Mouse (Mus musculus) forelimb bud, embryonic 11.5 days (tissue): ENCODE data around the gene Tmem131l.

Experiments
- DNase-seq: peaks from one replicate; pipeline ENCODE4 v3.0.0-alpha.2; 2012; ENCODE audit warnings: low read depth, low spot score

Tmem131l gene

DNA sequence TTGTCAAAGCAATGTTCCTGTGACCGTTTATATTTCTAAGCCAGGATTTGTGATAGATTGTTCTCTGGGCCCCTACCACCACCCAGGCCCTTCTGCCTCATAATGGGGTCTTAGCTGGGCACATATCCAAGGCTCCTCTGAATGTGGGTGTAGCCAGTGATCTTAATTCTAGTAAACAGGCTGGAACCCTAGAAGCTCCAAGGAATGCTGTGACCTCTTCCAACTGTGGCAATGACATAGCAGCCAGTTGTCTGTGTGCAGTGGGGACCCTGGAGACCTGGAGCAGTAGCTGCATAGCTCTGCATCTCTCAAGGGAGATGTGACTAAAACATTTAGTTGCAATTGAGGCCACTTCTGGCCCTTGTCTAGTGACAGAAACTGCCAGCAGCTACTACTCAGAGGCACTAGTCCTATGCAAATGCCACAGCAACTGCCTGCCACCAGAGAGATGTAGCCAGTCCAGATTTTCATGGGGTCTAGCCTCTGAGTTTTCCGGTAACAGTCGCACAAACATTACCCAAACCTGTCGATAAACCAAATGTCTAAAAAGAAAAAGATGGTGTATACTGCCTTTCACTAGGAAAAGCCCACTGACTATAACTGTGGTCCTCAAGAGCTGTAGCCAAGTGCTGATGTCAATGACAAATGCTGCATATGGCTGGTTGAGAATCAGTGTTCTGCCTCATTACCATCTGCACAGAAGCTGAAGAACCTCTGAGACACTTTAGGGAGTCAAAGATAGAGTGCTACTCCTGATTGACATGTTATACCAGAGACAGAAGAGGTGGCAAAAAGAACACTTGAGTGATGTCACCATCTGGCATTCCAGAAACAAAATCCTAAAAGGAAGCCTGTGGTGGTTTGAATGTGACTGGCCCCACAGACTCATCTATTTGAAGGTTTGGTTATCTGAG is 61.2 kb downstream of the Tmem131l start:
- no peak for DNase-seq

DNA sequence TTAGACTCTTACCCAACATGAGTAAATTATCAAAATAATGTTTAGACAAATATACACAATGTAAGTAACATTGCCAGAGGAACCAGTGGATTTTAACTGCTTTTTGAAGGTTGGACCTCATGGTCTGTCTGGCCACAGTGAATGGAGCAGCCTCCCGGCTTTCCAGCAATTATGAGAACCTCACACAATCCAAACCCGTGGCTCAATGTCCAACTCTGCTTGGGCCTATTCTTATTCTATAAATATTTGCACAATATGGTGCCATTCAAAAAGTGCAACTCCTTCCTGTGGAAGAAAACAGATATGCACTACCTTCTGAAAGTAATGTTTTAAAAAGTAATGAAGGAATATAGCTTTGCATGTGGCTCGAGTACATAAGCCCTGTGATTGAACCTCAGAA is 62.2 kb downstream of the Tmem131l start:
- DNase-seq = no peak

DNA sequence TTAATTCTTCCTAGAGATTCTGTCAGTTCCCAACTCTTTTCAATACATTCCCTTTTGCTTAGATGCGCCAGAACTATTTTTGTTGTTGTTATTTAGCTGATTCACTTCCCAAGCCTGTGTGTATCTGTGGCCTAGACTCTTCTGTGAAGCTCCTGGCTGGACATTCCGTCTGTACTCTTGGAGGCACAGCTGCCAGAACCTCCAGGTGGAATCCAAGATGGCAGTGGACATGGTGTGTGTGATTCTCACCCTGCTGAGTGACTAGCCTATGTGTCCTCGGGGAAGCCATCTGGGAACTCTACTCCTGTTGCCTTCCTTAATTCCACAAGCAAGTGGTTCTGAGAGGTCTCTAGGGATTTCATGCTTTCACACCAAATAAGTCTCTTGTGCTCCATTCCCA is 63.8 kb downstream of the Tmem131l start:
- no peak for DNase-seq

DNA sequence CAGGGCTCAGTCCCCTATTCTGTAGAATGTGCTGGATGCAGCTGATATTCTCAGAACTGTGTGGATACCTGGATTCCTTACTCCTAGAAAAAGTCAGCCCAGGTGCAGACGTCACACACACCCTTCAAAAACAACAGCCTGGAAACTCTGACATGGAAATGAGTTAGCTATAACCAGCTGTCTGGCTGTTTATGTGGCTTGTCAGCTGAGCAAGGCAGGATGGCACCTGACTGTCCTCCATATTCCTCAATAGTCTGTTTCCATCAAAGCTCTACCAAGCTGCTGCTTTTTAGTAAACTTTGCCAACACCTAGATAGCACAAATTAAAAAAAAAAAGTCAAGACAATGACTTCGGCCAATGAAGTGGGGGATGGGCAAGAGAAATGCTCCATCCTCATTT is 66.6 kb downstream of the Tmem131l start:
- DNase-seq = no peak

DNA sequence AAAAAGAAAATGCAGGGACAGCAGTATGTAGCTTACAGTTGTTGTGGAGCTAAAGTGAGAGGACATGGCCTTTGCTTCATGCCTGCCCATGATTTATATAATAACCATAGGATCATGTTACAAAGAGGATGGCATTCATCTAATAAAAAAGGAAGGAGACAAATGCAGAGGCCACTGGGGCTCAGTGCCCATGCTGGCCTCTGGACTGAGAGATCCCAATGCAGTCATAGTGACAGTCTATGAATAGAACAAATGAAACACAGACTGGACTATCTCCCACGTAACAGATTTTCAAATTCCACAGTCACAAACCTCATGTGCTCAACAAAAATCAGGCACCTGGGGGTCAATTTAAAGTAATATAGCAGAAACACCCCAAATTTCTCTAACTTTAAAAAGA is 69.3 kb downstream of the Tmem131l start:
- no peak for DNase-seq

DNA sequence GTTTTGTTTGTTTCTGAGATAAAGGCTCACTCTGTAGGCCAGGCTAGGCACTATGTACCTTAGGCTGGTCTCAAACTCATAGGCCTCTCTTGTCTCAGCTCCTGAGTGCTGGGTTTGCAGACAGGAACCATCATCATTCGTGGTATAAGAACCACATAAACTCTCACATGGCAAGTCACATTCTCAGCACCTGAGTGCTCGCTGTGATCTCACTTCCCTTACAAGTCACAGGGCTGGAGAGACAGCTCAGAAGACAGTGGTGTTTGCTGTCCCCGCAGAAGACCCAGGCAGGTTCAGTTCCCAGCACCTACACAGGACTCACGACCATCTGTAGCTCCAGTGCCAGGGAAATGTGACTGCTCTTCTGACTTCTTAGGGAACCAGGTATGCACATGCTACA is 70.9 kb downstream of the Tmem131l start:
- no peak for DNase-seq

DNA sequence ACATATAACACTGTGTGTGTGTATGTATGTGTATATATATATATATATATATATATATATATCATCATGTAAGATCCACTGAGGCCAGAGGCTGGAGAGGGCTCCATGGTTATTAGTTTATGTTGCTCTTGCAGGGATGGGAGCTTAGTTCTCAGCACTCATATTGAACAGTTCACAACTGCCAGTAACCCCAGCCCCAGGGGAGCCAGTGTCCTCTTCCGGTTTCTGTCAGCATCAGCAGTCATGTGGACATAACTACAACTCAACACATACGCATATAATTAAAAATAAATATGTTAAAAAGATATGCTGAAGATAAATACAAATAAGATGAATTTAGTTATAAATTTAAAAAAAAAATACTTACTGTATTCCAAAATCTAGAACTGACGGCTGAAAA is 72.2 kb downstream of the Tmem131l start:
- no peak for DNase-seq

DNA sequence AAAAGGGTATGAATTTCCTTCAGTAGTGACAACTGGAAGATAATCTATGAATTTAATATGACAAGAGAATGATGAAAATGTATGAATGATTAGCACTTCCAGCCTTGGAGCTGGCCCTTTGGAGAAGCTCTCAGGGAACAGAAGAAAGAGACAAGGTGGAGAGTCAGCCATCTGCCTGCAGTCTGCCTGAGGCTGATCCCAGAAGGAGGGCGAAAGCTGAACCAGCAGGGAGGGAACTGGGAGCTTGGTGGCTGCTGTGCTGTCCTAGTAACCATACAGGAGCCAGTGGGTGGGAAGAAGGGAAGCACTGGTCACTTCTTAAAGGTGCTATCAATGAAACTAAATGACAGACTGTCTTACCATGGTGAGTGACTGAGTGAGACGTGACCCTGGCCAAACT is 74.6 kb downstream of the Tmem131l start:
- no peak for DNase-seq

DNA sequence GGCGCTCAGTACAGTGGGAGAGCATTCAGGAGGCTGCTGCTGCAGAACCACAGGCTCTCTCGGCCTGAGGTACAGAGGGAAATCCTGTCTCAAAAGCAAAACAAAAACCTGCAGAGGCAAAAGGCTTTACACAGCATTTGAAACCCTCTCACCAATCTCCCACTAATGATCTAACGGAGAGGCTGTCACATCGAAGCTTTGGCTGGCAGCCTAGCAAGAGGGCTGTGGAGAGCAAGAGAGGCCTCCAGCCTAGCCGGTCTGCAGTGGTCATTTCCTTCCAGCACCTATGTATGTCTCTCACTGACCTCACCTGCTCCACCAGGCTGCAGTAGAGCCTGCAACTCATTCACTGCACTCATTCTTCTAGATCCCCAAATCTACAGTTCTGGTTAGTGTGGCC is 76.3 kb downstream of the Tmem131l start:
- no peak for DNase-seq

DNA sequence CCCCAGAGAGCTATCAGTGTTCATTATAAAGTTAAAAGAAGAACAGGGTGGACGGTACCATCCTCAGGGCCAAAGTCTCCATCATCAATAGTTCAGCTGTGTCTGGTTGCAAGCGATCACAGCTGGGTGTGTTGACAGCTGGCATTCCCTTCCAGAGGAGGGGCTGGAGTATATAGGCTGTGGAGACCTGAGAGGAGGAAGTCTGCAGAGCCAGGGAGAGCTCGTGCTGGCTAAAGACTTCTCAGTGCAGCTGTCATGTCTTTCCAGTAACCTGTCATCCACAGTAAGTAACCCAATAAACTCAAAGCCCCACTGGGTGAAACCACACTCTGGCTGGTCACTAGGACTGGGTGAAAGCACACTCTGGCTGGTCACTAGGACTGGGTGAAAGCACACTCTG is 77.4 kb downstream of the Tmem131l start:
- no peak for DNase-seq

DNA sequence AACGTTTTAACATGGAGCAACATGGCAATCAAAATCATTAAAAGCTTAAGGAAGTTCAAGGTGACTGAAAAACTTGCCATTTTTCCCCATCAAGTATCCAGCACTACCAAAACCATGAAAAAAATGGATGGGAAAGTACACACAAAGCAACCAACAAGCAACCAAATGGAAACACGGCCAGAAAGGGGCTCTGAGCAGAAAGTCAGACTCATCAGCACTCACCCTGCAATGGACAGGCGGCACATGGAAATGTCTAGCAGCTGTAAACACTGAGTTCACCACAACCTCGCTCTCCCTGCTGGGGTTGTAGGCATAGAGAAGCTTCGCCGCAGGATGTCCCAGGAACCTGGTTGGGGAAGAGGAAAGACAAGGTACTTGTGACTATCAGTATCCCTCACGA is 77.9 kb downstream of the Tmem131l start:
- DNase-seq = no peak

DNA sequence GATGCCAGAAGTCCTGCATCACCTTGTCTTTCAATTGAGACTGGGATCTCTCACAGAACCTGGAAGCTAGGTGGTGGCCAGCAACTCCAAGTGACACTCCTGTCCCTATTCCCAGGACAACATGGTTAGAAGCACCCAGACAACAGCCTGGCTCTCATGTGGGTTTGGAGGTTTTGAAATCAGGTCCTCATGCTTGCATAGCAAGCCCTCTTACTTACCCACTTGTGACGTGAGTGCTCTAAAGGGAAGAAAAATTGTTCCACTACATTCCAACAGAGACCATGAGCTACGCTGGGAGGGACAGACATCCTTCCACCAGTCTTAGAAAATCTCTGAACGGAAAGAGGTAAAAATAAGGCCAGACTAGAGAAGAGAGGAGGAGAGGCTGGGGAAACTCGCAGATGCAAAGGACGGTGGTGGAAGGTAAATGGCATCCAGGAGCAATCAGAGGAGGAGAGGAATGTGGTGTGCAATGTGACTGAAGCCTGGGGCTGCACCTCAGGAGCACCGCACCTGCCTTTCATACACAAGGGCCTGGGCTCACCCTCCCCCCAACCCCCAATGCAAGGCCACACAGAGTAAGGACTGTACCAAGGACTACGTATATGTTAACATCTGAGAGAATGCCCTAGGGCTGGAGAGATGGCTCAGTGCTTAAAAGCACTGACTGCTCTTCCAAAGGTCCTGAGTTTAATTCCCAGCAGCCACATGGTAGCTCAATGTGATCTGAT is 80.9 kb downstream of the Tmem131l start:
- DNase-seq = no peak

DNA sequence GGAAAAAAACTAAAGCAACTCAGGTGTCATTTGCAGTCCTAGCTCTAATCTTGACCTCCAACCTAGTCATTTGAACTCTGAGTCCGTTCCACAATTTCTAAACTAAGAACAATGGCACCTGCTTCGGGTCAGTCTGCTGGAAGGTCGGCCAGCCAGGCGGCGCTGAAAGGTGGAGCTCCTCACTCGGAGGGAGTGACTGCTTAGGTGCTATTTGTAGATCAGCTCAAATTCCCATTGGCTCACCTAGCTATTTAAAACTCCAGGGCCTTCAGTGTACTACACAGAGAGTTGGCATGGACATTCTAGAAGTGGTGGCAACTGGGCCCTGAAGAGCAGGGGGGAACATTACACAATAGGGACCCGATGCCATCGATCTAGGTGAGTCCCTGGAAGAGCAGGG is 86.1 kb downstream of the Tmem131l start:
- DNase-seq = no peak

DNA sequence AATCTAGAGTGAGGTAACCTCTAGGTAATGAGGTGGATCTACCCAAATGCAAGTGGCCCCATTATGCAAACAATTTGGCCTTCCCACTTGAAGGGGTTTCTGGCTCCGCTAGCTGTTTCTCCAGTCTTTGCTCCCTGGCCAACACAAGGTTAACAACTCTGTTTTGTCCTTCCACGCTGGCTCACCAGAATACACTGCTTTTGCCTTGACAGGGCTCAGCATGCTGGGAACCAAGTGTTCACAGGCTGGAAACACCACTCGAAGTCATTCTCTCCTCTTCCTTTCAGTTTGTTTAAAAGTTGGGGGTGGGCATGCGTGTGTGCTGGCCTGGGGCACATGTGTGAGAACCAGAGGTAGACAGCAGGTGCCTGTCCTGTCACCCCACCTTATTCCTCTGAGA is 91.2 kb downstream of the Tmem131l start:
- DNase-seq = no peak

DNA sequence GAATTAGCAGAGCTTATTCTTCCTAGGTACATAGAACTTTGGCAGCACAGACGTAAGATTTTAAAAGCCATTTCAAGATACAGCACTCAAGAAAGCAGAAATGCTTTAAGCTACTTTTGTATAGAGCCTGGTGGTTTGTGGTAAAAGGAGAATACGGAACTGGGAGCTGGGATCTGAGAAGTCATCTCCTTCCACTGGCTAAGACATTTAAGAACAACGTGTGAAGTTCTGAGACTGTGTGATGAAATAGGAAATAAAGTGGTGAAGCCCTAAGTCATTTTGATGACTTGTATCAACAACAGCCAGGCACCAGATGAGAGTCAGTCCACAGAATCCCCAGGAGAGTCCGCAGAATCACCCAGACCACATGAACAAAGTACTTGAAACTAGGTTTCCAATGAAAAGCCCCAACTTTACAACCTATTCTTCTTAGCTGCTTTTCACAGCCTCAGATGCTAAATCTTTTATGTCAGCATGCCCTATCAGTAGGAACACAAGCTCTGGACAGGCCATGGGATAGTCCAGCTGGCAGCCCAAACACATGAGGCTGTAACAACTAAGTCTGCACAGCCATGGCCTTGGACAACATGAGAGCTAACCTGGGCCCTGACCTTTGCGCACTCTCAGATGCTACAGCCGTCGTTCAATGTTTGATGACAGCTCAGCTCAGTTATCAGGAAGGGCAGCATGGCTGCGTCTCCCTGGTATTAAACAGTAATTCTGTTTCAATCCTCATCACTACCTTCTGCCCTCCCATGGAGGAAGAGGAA is 92.3 kb downstream of the Tmem131l start:
- no peak for DNase-seq

DNA sequence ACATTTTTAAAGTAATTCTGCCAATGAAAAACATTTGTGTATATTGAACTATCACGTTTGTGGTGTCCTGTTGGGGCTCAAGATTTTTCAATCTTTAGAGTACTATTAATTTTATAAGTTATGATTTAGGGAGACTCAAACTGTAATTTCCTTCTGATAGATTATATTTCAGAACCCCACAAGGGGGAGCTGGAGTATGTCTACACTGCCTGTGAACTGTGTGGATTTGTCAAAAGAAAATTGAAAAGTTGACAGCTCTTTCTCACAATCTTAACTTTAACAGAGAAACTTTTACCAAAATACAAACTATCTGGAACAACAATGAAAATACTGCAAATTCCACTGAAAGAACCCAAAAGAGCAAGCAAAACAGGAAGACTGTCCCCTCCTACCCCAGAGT is 93.1 kb downstream of the Tmem131l start:
- DNase-seq = peak; percentile 7

DNA sequence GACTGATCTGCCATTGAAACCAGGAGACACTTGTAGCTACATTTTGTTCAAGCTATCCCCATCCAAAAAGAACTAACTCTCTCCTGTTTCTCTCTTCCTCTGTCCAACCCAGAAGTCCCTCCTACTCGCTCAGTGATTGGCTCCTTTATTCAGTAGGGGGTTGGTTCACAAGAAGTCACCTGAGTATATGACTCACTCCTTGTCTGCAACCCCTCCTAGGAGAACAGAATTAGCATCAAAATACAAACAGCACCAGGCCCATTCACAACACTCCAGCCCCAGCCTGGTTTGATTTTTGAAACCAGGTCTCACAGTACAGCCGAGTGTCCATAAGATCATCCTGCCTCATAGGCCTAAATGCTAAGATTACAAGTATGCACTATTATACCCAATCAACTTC is 96.3 kb downstream of the Tmem131l start:
- no peak for DNase-seq

DNA sequence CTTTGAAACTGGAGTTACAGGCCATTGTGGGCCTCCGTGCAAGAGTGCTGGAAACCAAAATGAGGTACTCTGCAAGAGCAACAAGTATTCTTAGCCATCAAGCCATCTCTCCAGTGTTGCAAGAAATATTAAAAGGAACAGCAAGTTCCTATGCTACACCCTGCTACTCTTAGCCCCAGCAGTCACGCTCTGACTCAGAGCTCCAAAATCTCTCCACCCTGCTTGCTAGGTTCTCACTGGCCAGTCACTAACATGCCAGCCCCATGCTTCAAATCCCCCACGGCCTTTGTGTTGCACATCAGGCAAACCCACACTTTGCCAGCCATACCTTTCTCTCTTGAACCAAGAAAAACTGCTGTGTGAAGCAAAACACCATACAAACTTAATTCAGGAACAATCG is 96.8 kb downstream of the Tmem131l start:
- DNase-seq = no peak

DNA sequence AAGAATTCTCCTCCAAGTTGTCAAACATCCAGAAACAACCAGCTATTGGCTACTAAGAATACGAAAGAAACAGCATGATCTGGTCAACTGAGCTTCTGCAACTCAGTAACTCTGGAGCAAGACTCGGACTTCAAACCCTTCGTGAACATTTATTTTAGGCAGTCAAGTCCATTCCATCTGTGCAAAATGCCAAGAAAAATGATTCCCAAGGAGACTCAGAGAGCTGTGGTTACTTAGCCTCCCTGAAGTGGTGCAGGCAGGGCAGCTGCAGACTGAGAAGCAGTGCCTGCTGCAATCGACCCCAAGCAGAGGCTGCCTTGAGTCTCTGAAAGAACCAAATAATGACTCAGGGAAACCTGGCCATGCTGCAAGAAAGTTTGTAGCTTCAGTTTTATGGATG is 98.1 kb downstream of the Tmem131l start:
- no peak for DNase-seq

DNA sequence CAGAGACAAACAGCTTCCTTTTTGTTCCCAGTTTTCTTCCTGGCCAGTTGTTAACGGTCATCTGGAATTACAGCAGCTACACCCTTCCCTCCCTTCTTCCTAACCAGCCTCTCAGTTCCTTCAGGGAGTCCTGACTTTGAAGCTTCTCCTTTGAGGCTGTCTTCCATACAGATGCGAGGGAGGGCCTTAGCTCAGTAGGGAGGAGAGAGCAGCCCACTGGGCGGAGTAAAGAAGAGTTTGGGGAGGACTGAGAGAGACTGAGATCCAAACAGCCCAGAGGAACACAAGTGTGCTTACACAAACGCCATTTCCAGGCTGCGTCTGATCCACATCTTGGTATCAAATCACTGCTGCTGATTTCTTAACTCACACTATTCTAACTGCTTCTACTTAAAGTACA is 101.1 kb downstream of the Tmem131l start:
- no peak for DNase-seq

DNA sequence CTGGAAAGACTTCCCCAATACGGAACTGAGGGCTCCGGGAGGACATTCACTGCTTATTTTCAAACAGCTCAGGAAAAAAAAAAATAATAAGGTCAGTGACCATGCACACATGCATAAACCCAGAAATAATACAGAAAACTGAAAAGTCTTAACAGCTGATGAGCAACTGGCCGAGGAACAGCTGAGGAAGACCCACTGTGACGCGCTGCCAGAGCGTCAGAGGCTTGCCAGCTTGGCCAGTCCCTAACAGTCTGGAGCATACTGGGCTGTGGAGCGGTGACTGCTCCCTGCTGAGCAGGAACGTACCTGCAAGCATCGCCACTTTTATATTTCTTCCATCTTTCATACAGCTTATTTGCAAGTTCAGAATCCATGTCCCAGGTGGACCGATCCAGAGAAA is 105.5 kb downstream of the Tmem131l start:
- no peak for DNase-seq

DNA sequence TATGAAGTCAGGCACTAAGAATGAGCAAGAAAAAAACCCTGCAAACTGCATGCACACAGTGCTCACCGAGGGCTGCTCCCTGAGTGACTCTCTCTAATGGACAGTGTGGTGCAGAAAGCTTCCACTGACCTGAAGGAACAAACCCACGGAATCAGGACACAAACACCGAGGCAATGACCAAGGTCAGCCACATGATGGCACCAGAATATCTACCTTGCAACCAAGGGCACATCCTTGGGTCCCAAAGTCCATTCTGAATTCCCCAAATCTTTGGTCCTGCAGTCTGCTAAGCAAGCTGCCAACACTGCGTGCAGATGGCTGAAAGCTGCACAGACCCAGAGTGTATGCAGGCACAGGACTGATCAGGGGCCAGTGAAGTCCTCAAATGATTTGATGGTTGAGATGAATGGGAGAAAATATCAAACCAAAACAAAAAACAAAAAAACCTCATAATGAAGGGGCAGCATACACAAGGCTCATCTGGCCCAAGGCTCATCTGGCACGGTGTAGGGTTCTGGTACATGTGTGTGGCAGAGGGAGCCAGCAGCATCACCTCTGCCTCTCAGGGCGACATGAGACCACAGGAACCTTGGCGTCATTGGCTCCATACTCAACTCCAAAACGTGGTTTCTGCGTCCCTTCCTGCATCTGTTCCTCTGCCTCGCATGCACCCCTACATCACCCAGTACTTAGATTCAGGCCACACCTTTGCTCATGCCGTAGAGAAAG is 124.0 kb downstream of the Tmem131l start:
- peak; percentile 47 for DNase-seq
